Mouse (Mus musculus) adrenal gland, postnatal 10 days (tissue): Measurements from ENCODE around the gene Tekt4. TPM values are rescaled to one million over a fixed set of nuclear protein-coding genes. Genes with fewer than 3 reads are reported as not detected.
A peak's percentile ranks its signal among the peaks of the same experiment; 100 is the strongest.

Source experiments
- DNase-seq: peaks from one replicate; pipeline ENCODE4 v3.0.0; 2021; ENCODE audit warnings: mixed read lengths
- total RNA-seq, 2 experiments: library from RNA; stranded (reverse); gene quantifications; 2 replicates each; pipeline ENCODE4 v1.2.3; 2021

Gene Tekt4
- total RNA-seq, 2 experiments from 2014 or later = not detected

- peak; percentile 56 for DNase-seq
These were observed 21.8 kb upstream of the Tekt4 start for GRCm38 (mm10) chr17:25432433-25433181.

DNA sequence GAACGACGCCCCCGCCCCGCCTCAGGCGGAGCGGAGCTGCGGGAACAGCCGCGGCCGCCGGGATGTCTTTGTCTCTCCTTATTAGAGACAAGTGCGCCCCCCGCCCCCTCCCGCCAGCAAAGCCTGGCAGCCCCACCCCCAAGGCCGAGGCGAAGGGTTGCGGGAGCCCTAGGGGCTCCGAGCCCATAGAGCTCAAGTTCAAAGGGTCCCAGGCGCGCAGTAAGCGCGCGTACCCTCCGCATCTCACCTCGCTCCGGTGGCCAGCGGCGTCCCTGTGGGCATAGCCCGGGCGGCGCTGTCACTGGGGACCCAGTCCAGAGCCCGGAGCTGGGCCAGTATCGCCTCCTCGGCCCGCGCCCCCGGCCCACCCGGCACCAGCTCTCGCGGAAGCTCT lies 21.2 kb upstream of the Tekt4 start:
- DNase-seq = peak; percentile 40

DNA sequence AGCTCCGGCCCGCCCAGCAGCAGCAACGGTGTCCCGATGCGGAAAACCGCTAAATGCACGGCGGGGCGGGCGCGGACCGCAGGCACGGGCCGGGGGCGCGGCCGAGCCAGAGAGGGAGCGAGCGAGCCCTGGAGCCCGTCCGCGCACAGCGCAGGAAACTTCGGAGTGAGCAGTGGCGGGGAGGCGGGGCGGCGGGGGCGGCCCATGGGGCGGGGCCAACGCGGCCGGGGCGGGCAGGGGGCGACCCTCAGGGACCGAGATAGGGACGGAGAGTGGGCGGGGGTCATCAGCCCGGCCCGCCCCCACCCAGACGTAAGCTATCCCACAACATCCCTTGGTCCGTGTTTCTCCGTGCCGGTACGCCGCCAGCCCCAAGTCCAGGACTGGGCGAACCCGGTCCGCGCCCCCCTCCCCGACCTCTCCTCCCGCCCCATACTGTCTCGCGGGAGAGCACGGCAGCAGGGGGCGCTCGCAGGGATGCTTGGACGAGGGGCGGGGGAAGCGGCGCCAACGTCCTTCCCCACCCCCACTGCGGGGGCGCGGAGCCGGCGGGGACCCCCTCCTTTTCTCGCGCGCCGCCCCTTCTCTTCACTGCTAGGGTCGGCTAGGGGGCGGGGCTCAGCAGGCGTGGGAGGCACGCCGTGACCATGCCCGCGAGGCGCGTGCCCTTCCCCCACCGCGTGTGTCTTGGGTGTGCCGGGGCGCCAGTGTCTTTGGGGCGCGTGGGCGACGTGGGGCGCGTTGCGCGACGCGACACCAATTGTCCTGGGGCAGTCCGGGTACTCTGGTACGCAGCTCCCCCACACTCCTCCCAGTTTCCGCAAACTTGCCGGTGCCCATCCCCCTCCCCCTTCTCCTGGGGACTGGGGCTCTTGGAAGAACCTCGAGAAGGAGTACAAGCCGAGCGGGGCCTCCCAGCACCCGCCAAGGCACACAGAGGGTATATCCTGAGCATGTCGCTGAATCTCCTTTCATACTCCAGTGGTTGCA lies 20.5 kb upstream of the Tekt4 start, which contains the start of gene Cacna1h:
Cacna1h (minus strand) TSS at position 167 of the 990 bp plus-strand sequence.
- peak; percentile 86 for DNase-seq

- no peak for DNase-seq
These were observed 13.0 kb upstream of the Tekt4 start for GRCm38 (mm10) chr17:25441417-25441816.

GRCm38 (mm10) chr17:25442889-25443288 lies 11.5 kb upstream of the Tekt4 start:
- DNase-seq = no peak

- DNase-seq = no peak
These were observed 9.3 kb upstream of the Tekt4 start for GRCm38 (mm10) chr17:25445074-25445473.

GRCm38 (mm10) chr17:25445841-25446240 lies 8.6 kb upstream of the Tekt4 start:
- DNase-seq = no peak

DNA sequence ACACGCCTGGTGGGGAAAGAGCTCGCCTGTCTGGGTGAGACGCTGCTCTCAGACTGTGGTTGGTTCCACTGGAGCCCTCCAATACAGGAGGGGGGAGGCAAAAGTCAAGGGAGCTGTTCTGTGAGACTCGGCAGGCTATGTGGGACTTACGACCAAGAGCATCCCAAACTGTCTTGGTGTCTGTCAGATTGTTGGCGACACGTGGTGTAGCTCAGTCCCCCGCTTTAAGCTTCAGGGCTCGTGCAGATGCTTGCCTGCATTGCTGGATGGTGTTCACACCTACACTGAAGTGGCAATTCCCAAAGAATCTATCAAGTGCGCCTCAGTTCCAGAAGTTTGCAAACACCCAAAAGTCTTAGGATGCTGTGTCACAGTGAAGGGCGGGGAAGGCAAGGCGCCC lies 6.5 kb upstream of the Tekt4 start:
- DNase-seq = no peak

DNA sequence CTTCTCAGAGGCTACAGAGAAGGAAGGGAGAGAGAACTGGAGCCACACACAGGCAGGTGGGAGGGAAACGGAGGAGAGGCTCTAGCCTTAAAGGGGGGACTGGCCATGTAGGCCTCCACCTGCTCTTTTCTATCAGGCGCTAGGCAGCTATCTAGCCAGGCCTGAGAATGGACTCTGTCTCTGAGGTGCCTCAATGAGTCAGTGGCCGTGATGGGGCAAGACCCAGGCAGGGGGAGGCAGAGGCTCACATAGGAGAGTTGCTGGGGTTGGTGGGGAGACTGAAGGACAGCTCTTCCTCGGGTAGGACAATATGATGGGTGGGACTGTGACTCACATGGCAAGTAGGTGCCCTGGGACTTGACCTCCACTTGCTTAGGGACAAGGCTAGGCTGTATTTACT lies 4.1 kb upstream of the Tekt4 start:
- no peak for DNase-seq

DNA sequence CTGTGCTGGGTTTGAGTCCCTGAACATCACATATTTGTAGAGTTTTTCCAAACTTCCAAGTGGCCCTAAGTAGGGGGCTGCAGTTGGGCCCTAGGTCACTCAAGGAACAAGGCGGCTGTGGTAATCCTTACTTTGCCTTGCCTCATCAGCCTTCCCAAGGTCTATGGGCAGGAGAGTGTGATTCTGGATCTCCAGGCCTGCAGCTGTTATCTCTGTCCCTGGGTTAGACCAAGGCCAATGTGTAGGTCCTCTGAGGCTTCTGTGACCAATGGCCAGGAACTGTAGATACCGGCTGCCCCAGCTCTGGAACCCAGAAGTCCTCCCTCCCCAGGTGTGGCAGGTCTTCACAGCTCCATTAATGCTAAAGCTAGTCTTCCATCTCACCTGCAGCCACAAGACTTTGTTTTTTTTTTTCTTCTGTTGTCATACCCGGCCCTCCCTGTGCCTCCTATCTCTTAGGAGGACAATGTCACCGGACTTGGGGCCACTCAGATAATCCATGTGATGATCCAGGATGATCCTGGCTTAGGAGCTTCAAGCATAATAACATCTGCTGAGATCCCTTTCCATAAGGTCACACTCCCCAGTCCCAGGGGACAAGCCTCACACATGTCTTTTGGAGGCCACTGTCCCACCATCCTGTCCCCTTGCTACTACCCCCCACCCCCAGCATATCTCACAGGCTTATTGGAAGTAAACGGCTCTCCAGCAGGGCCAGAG lies 2.0 kb upstream of the Tekt4 start:
- no peak for DNase-seq

DNA sequence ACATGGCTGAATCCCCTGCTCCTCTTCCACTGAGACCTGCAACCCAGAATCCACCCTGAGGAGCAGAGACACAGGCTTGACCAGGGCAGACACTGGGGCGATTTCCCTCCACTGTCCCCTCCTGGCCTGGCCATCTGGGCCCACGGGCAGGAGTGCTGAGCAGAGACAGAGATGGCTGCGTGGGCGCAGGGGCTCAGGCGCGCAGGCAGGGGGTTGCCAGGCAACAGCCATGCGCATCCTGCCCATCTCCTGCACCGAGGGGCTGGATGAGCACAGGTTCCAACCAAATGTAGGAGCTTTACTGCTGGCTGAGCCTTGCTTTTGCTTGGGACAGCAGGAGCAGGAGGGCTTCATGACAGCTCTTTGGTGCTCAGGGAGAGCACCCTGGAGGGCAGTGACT lies 2.1 kb downstream of the Tekt4 start:
- no peak for DNase-seq

GRCm38 (mm10) chr17:25462236-25462875 lies 7.9 kb downstream of the Tekt4 start:
- peak; percentile 41 for DNase-seq

- DNase-seq = no peak
These were observed 9.0 kb downstream of the Tekt4 start for GRCm38 (mm10) chr17:25463326-25463945.

- no peak for DNase-seq
These were observed 9.7 kb downstream of the Tekt4 start for GRCm38 (mm10) chr17:25464091-25464490.

- no peak for DNase-seq
These were observed 11.8 kb downstream of the Tekt4 start for GRCm38 (mm10) chr17:25466257-25466656.

DNA sequence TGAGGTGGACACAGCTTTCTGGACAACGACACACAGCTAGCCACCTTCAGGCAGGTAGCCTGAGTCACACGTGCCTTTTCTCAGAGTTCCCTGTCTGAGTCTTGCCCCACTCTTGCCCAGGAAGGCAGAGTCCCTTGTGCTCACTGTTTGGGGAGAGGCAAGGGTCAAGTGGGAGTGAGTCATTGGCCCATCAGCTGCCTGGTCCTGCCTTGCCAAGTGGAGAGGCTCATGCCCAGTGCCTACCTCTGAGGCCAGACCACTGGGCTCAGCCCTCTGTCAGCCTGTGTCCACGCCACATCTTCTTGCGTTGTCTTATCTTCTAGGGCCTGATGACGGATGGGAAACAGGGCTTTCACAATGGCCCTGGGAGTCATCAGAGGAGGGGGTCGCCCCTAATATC lies 13.4 kb downstream of the Tekt4 start:
- no peak for DNase-seq

GRCm38 (mm10) chr17:25468301-25468700 lies 13.9 kb downstream of the Tekt4 start:
- DNase-seq = peak; percentile 58

- peak; percentile 80 for DNase-seq
These were observed 15.4 kb downstream of the Tekt4 start for GRCm38 (mm10) chr17:25469798-25470197.

- DNase-seq = peak; percentile 50
These were observed 17.0 kb downstream of the Tekt4 start for GRCm38 (mm10) chr17:25471418-25471817.

- DNase-seq = no peak
These were observed 17.6 kb downstream of the Tekt4 start for GRCm38 (mm10) chr17:25472044-25472443.

GRCm38 (mm10) chr17:25474330-25475077 lies 20.1 kb downstream of the Tekt4 start:
- peak; percentile 63 for DNase-seq
